Mouse (Mus musculus): ENCODE measurements around the gene Rbm39. TPM values are rescaled to one million over a fixed set of nuclear protein-coding genes. Genes with fewer than 3 reads are reported as not detected.
"Not testable (repeated sequence)": the region's sequence is repeated elsewhere in the genome, so short reads cannot be mapped to it uniquely, and the experiment has no call there.

The Rbm39 gene
- polyA plus RNA-seq, 1 experiment, result 113 TPM

GRCm38 (mm10) chr2:156192068-156192467 is 12.0 kb upstream of the Rbm39 start:
- H3K4me1 ChIP-seq (ENCODE audit: control insufficient read depth, insufficient read depth, insufficient read length, low read length), result peaks cover 9% of the 10 kb centered on the region; the same call in 1 of the 2 replicates
- no peak overlapping the region for H3K27ac ChIP-seq (replicated peaks; ENCODE audit: low read depth, low read length)
- no peak overlapping the region for H3K4me3 ChIP-seq (ENCODE audit: insufficient read depth, low read depth, low read length)

GRCm38 (mm10) chr2:156191540-156191939 is 11.5 kb upstream of the Rbm39 start:
- peaks cover 9% of the 10 kb centered on the region; the same call in 1 of the 2 replicates for H3K4me1 ChIP-seq (ENCODE audit: control insufficient read depth, insufficient read depth, insufficient read length, low read length)
- H3K27ac ChIP-seq (replicated peaks; ENCODE audit: low read depth, low read length), result no peak overlapping the region
- no peak overlapping the region for H3K4me3 ChIP-seq (ENCODE audit: insufficient read depth, low read depth, low read length)

- Histone ChIP-seq H3K4me3 (ENCODE audit: insufficient read depth, low read depth, low read length) (no peak overlapping the region), H3K27ac (replicated peaks; ENCODE audit: low read depth, low read length) (peak overlapping the region; percentile 69), H3K4me1 (ENCODE audit: control insufficient read depth, insufficient read depth, insufficient read length, low read length) (peaks cover 6% of the 10 kb centered on the region; the same call in 1 of the 2 replicates)
These were observed 10.2 kb upstream of the Rbm39 start for GRCm38 (mm10) chr2:156190004-156190896.

GRCm38 (mm10) chr2:156189241-156189640 is 9.2 kb upstream of the Rbm39 start:
- not testable (repeated sequence) for H3K4me1 ChIP-seq (ENCODE audit: control insufficient read depth, insufficient read depth, insufficient read length, low read length); H3K4me3 ChIP-seq (ENCODE audit: insufficient read depth, low read depth, low read length); H3K27ac ChIP-seq (replicated peaks; ENCODE audit: low read depth, low read length)

- Histone ChIP-seq H3K4me1 (ENCODE audit: control insufficient read depth, insufficient read depth, insufficient read length, low read length) (peaks cover 9% of the 10 kb centered on the region; the same call in 1 of the 2 replicates), H3K27ac (replicated peaks; ENCODE audit: low read depth, low read length) (0 out of 2 replicates have a peak overlapping the region, but pooled peaks have one; percentile 7), H3K4me3 (ENCODE audit: insufficient read depth, low read depth, low read length) (no peak overlapping the region)
These were observed 1.6 kb upstream of the Rbm39 start for GRCm38 (mm10) chr2:156181592-156181991.

GRCm38 (mm10) chr2:156180824-156181590 is 969 bp upstream of the Rbm39 start:
- peaks cover 9% of the 10 kb centered on the region; the same call in 1 of the 2 replicates for H3K4me1 ChIP-seq (ENCODE audit: control insufficient read depth, insufficient read depth, insufficient read length, low read length)
- peak overlapping the region; percentile 81 for H3K4me3 ChIP-seq (ENCODE audit: insufficient read depth, low read depth, low read length)
- H3K27ac ChIP-seq (replicated peaks; ENCODE audit: low read depth, low read length), result peak overlapping the region; percentile 98

GRCm38 (mm10) chr2:156179796-156180093 is 293 bp downstream of the Rbm39 start:
- peak overlapping the region; percentile 100 for H3K4me3 ChIP-seq (ENCODE audit: insufficient read depth, low read depth, low read length)
- peak overlapping the region; percentile 100 for H3K27ac ChIP-seq (replicated peaks; ENCODE audit: low read depth, low read length)
- H3K4me1 ChIP-seq (ENCODE audit: control insufficient read depth, insufficient read depth, insufficient read length, low read length), result peaks cover 9% of the 10 kb centered on the region; the same call in 1 of the 2 replicates

- H3K4me3 ChIP-seq (ENCODE audit: insufficient read depth, low read depth, low read length), result peak overlapping the region; percentile 100
- H3K4me1 ChIP-seq (ENCODE audit: control insufficient read depth, insufficient read depth, insufficient read length, low read length), result peaks cover 9% of the 10 kb centered on the region; the same call in 1 of the 2 replicates
- H3K27ac ChIP-seq (replicated peaks; ENCODE audit: low read depth, low read length), result peak overlapping the region; percentile 100
These were observed 817 bp downstream of the Rbm39 start for GRCm38 (mm10) chr2:156179046-156179795.

- H3K27ac ChIP-seq (replicated peaks; ENCODE audit: low read depth, low read length), result no peak overlapping the region
- H3K4me3 ChIP-seq (ENCODE audit: insufficient read depth, low read depth, low read length), result peak overlapping the region; percentile 30
- peaks cover 9% of the 10 kb centered on the region; the same call in 1 of the 2 replicates for H3K4me1 ChIP-seq (ENCODE audit: control insufficient read depth, insufficient read depth, insufficient read length, low read length)
These were observed 2.4 kb downstream of the Rbm39 start for GRCm38 (mm10) chr2:156177651-156178050.

GRCm38 (mm10) chr2:156177079-156177478 is 3.0 kb downstream of the Rbm39 start:
- Histone ChIP-seq H3K27ac (replicated peaks; ENCODE audit: low read depth, low read length) (no peak overlapping the region), H3K4me1 (ENCODE audit: control insufficient read depth, insufficient read depth, insufficient read length, low read length) (peaks cover 9% of the 10 kb centered on the region; the same call in 1 of the 2 replicates), H3K4me3 (ENCODE audit: insufficient read depth, low read depth, low read length) (no peak overlapping the region)

- no peak overlapping the region for H3K27ac ChIP-seq (replicated peaks; ENCODE audit: low read depth, low read length)
- no peaks in the 10 kb centered on the region for H3K4me1 ChIP-seq (ENCODE audit: control insufficient read depth, insufficient read depth, insufficient read length, low read length)
- no peak overlapping the region for H3K4me3 ChIP-seq (ENCODE audit: insufficient read depth, low read depth, low read length)
These were observed 13.5 kb downstream of the Rbm39 start for GRCm38 (mm10) chr2:156166557-156166956.

- no peak overlapping the region for H3K4me3 ChIP-seq (ENCODE audit: insufficient read depth, low read depth, low read length)
- no peak overlapping the region for H3K27ac ChIP-seq (replicated peaks; ENCODE audit: low read depth, low read length)
- H3K4me1 ChIP-seq (ENCODE audit: control insufficient read depth, insufficient read depth, insufficient read length, low read length), result no peaks in the 10 kb centered on the region
These were observed 14.6 kb downstream of the Rbm39 start for GRCm38 (mm10) chr2:156165478-156165877.

GRCm38 (mm10) chr2:156151538-156151937 is 28.5 kb downstream of the Rbm39 start:
- no peak overlapping the region for H3K27ac ChIP-seq (replicated peaks; ENCODE audit: low read depth, low read length)
- H3K4me1 ChIP-seq (ENCODE audit: control insufficient read depth, insufficient read depth, insufficient read length, low read length), result no peaks in the 10 kb centered on the region
- H3K4me3 ChIP-seq (ENCODE audit: insufficient read depth, low read depth, low read length), result no peak overlapping the region

GRCm38 (mm10) chr2:156147316-156147915 is 32.6 kb downstream of the Rbm39 start:
- H3K4me1 ChIP-seq (ENCODE audit: control insufficient read depth, insufficient read depth, insufficient read length, low read length), result peaks cover 4% of the 10 kb centered on the region; the same call in 1 of the 2 replicates
- no peak overlapping the region for H3K4me3 ChIP-seq (ENCODE audit: insufficient read depth, low read depth, low read length)
- H3K27ac ChIP-seq (replicated peaks; ENCODE audit: low read depth, low read length), result no peak overlapping the region
